In genomic region chr1:136949323-136949741, GRCm38 (mm10) we compare ENCODE assay signal across 9 mouse cellular contexts. TPM values are rescaled to one million over a fixed set of nuclear protein-coding genes. Genes with fewer than 3 reads are reported as not detected.
DNase-seq lines count a peak whose midpoint lies in the region; ATAC-seq and TF ChIP-seq lines count a peak whose summit lies in the region.
"Had no signal": no experiment of that assay in that cellular context is flagged by ENCODE, and none has a peak within 500 bp of the region (broad histone marks: within the 10 kb centered on the region; RNA-seq: fewer than 3 reads in every experiment).

No protein-coding gene starts in this region.

- H3K27me3 ChIP-seq in lung, embryonic 14.5 days (ENCODE audit: insufficient read depth, low read length) = peaks cover 98% of the 10 kb centered on the region
- H3K27me3 ChIP-seq in intestine, postnatal 0 days (replicated peaks; ENCODE audit: control insufficient read depth, insufficient read depth, low read length) = 0 out of 2 replicates have a peak, but pooled peaks cover 18% of the 10 kb centered on the region
- peaks cover 100% of the 10 kb centered on the region for H3K27me3 ChIP-seq in neural tube, embryonic 13.5 days

- TF ChIP-seq CTCF in lung, embryonic 14.5 days (IDR thresholded peaks at IDR 0.05; ENCODE audit: low read depth) = no peak
- TF ChIP-seq CTCF in embryonic fibroblast, embryonic 13.5 days (IDR thresholded peaks at IDR 0.05; ENCODE audit: borderline replicate concordance, insufficient read depth, low read length) = no peak
- no peak for TF ChIP-seq CTCF in intestine, postnatal 0 days (IDR thresholded peaks at IDR 0.05; ENCODE audit: low read depth)

- no peaks in the 10 kb centered on the region for H3K36me3 ChIP-seq in lung, embryonic 14.5 days (ENCODE audit: insufficient read depth)
- no peaks in the 10 kb centered on the region for H3K36me3 ChIP-seq in intestine, postnatal 0 days (ENCODE audit: control insufficient read depth, insufficient read depth)
- no peaks in the 10 kb centered on the region for H3K36me3 ChIP-seq in neural tube, embryonic 13.5 days

- no peak for TF ChIP-seq POLR2A in embryonic fibroblast, embryonic 13.5 days (IDR thresholded peaks at IDR 0.05; ENCODE audit: low read depth, low read length)

- no peaks in the 10 kb centered on the region for H3K9me3 ChIP-seq in lung, embryonic 14.5 days (ENCODE audit: low read depth, low read length)
- no peaks in the 10 kb centered on the region for H3K9me3 ChIP-seq in intestine, postnatal 0 days (ENCODE audit: control insufficient read depth)
- H3K9me3 ChIP-seq in neural tube, embryonic 13.5 days = peaks cover 5% of the 10 kb centered on the region; the same call in 1 of the 2 replicates

- peak overlapping the region; percentile 88 for H3K4me2 ChIP-seq in lung, embryonic 14.5 days
- peak overlapping the region; percentile 77 for H3K4me2 ChIP-seq in intestine, postnatal 0 days (replicated peaks; ENCODE audit: low read depth)
- H3K4me2 ChIP-seq in neural tube, embryonic 13.5 days = peak overlapping the region; percentile 92

- H3K4me3 ChIP-seq in lung, embryonic 14.5 days (ENCODE audit: low read depth, low read length) = peak overlapping the region; percentile 51
- H3K4me3 ChIP-seq in embryonic fibroblast, embryonic 13.5 days (ENCODE audit: insufficient read depth, low read length) = peak overlapping the region; percentile 6
- peak overlapping the region; percentile 75 for H3K4me3 ChIP-seq in intestine, postnatal 0 days (ENCODE audit: low read depth, low read length)
- peak overlapping the region; percentile 47 for H3K4me3 ChIP-seq in neural tube, embryonic 13.5 days

- 1% methylated on average over 12 of the region's 12 CpGs for WGBS in lung, embryonic 14.5 days
- WGBS in intestine, postnatal 0 days = 3% methylated on average over 12 of the region's 12 CpGs
- under 1% methylated on average over 12 of the region's 12 CpGs for WGBS in neural tube, embryonic 13.5 days

- H3K4me1 ChIP-seq in lung, embryonic 14.5 days (ENCODE audit: insufficient read depth) = 0 out of 2 replicates have a peak, but pooled peaks cover 4% of the 10 kb centered on the region
- no peaks in the 10 kb centered on the region for H3K4me1 ChIP-seq in embryonic fibroblast, embryonic 13.5 days (ENCODE audit: control insufficient read depth, insufficient read depth, low read length)
- peaks cover 3% of the 10 kb centered on the region for H3K4me1 ChIP-seq in intestine, postnatal 0 days (replicated peaks; ENCODE audit: control insufficient read depth, insufficient read depth, low read length)
- peaks cover 45% of the 10 kb centered on the region for H3K4me1 ChIP-seq in neural tube, embryonic 13.5 days (replicated peaks)

- peak overlapping the region; percentile 51; the same call in 1 of the 2 replicates for H3K9ac ChIP-seq in lung, embryonic 14.5 days
- peak overlapping the region; percentile 81 for H3K9ac ChIP-seq in intestine, postnatal 0 days (ENCODE audit: low read depth, low read length)
- peak overlapping the region; percentile 55 for H3K9ac ChIP-seq in neural tube, embryonic 13.5 days

- peak; percentile 32 for DNase-seq in lung, embryonic 14.5 days
- DNase-seq in lung, adult 18-20 months = no peak
- no peak for DNase-seq in urinary bladder, adult 2 months (ENCODE audit: low spot score)
- no peak for DNase-seq in left cerebral cortex, adult 18-20 months (ENCODE audit: low spot score in 2 of 2)

- H3K27ac ChIP-seq in lung, embryonic 14.5 days (ENCODE audit: low read depth) = no peak overlapping the region
- H3K27ac ChIP-seq in embryonic fibroblast, embryonic 13.5 days (ENCODE audit: insufficient read depth, low read length) = no peak overlapping the region
- H3K27ac ChIP-seq in intestine, postnatal 0 days (ENCODE audit: low read depth, low read length) = peak overlapping the region; percentile 72
- no peak overlapping the region for H3K27ac ChIP-seq in neural tube, embryonic 13.5 days (replicated peaks)

- ATAC-seq in lung, embryonic 14.5 days (ENCODE audit: insufficient read depth) = no peak; the same call in 1 of the 2 replicates
- peak; percentile 69 for ATAC-seq in intestine, postnatal 0 days
- ATAC-seq in neural tube, embryonic 13.5 days (ENCODE audit: low read depth) = peak; percentile 53
- no peak for ATAC-seq in monocyte, adult 5-6 weeks (replicated peaks; ENCODE audit: insufficient number of reproducible peaks, low FRiP score, low TSS enrichment, poor library complexity, severe bottlenecking)

RNA-seq across cellular contexts. Expression of gene Nr5a2, which starts 10.9 kb away (rescaled TPM):
- 3.6 and 4.1 TPM in 2 replicates for polyA plus RNA-seq in lung, embryonic 14.5 days (2014; fragmentation: Nextera tagmentation; extraction: Ambion mirVana)
- not detected in 2 replicates for polyA plus RNA-seq in embryonic fibroblast, embryonic 13.5 days (2011; ENCODE audit: insufficient read length, low read depth, missing spikeins)
- polyA plus RNA-seq in intestine, postnatal 0 days (2015; fragmentation: Nextera tagmentation; extraction: Ambion mirVana) = 3.9 and 4.9 TPM in 2 replicates
- polyA plus RNA-seq in neural tube, embryonic 13.5 days (2015; fragmentation: Nextera tagmentation; extraction: Ambion mirVana) = 1.4 and 1.5 TPM in 2 replicates
- 1.1 and 1.3 TPM in 2 replicates for polyA plus RNA-seq in urinary bladder, adult 2 months (2012; rRNA removed)
- under 1 TPM in 1 of 2 experiments, not detected in 1; 0.12 TPM for total RNA-seq in left cerebral cortex, adult 18-20 months (2021)
- total RNA-seq in monocyte, adult 5-6 weeks (2017) = not detected in 3 replicates
- total RNA-seq: hematopoietic stem cell, adult 5-6 weeks had no signal

Comparison
In these comparisons a context has a peak if more than half of its experiments do, and no peak if none do; other contexts are left out.
1. ATAC-seq: peak in intestine, postnatal 0 days (single experiment) and neural tube, embryonic 13.5 days (single experiment); none in lung, embryonic 14.5 days (single experiment) and monocyte, adult 5-6 weeks (single experiment).
2. H3K4me3 ChIP-seq: peak in every context shown above with its lines; median percentile 75 in intestine, postnatal 0 days; 51 in lung, embryonic 14.5 days; 47 in neural tube, embryonic 13.5 days; 6 in embryonic fibroblast, embryonic 13.5 days.
3. Peak in every context shown above with its lines, with median percentiles within 50 percentile points of each other: H3K4me2 ChIP-seq and H3K9ac ChIP-seq.